Mouse (Mus musculus) ES-E14 (cell line): ENCODE measurements around the gene Shb.

Experiments used
- HCFC1 ChIP-seq: IDR thresholded peaks from 2 replicates; pipeline ENCODE4 v1.6.1; 2012; ENCODE audit warnings: low read length, inconsistent platforms, borderline replicate concordance; ENCODE audit not compliant: insufficient read depth
- MAFK ChIP-seq: IDR thresholded peaks from 2 replicates; pipeline ENCODE4 v1.6.1; 2014; ENCODE audit warnings: mild to moderate bottlenecking, low read depth, low read length, inconsistent platforms; ENCODE audit not compliant: insufficient read depth
- ZC3H11A ChIP-seq: IDR thresholded peaks from 2 replicates; pipeline ENCODE4 v1.6.1; 2012; ENCODE audit warnings: low read depth, mild to moderate bottlenecking, inconsistent platforms, low read length, borderline replicate concordance
- ZNF384 ChIP-seq: IDR thresholded peaks from 2 replicates; pipeline ENCODE4 v1.6.1; 2012; ENCODE audit warnings: low read depth, low read length, inconsistent platforms

GRCm38 (mm10) chr4:45481431-45481830 is 50.8 kb downstream of the Shb start:
- peak; percentile 35; the same call in 1 of the 2 replicates for TF ChIP-seq MAFK
- no peak for TF ChIP-seq ZC3H11A
- no peak for TF ChIP-seq HCFC1
- TF ChIP-seq ZNF384, result no peak
